Mouse (Mus musculus): ENCODE measurements around the gene Arid4b. TPM values are rescaled to one million over a fixed set of nuclear protein-coding genes. Genes with fewer than 3 reads are reported as not detected.

Gene Arid4b
- polyA plus RNA-seq, 1 experiment from 2014 or later = 96.0 TPM

- H3K4me1 ChIP-seq = peaks cover 16% of the 10 kb centered on the region
- H3K4me2 ChIP-seq = no peak overlapping the region
- no peak overlapping the region for H3K4me3 ChIP-seq (replicated peaks)
- ATAC-seq (ENCODE audit: low FRiP score) = no peak
- no peak overlapping the region for H3K27ac ChIP-seq
- H3K36me3 ChIP-seq (replicated peaks) = no peaks in the 10 kb centered on the region
- no peaks in the 10 kb centered on the region for H3K9me3 ChIP-seq
- 95% methylated on average over 2 of the region's 2 CpGs for WGBS
- H3K27me3 ChIP-seq = no peaks in the 10 kb centered on the region
- H3K9ac ChIP-seq = no peak overlapping the region
Measured at GRCm38 (mm10) chr13:14115805-14116204, 52.8 kb downstream of the Arid4b start.

- ATAC-seq (ENCODE audit: low FRiP score) = no peak
Measured at GRCm38 (mm10) chr13:14131651-14132050, 68.6 kb downstream of the Arid4b start.

GRCm38 (mm10) chr13:14142294-14142966, 79.4 kb downstream of the Arid4b start:
- no peak for ATAC-seq (ENCODE audit: low FRiP score)
- no peak overlapping the region for H3K9ac ChIP-seq
- 92% methylated on average over 2 of the region's 2 CpGs for WGBS
- H3K4me3 ChIP-seq (replicated peaks) = no peak overlapping the region
- peaks cover 12% of the 10 kb centered on the region for H3K36me3 ChIP-seq (replicated peaks)
- no peak overlapping the region for H3K4me2 ChIP-seq
- no peaks in the 10 kb centered on the region for H3K4me1 ChIP-seq
- no peaks in the 10 kb centered on the region for H3K27me3 ChIP-seq
- H3K9me3 ChIP-seq = no peaks in the 10 kb centered on the region
- H3K27ac ChIP-seq = no peak overlapping the region

More at GRCm38 (mm10) chr13:14131651-14132050, 68.6 kb downstream of the Arid4b start:
- Histone ChIP-seq H3K27me3 (no peaks in the 10 kb centered on the region), H3K4me2 (no peak overlapping the region), H3K36me3 (replicated peaks) (peaks cover 24% of the 10 kb centered on the region), H3K4me1 (no peaks in the 10 kb centered on the region), H3K4me3 (replicated peaks) (no peak overlapping the region), H3K9me3 (no peaks in the 10 kb centered on the region), H3K27ac (no peak overlapping the region), H3K9ac (no peak overlapping the region)
- 46% methylated on average over 1 of the region's 1 CpGs for WGBS

- ATAC-seq (ENCODE audit: low FRiP score) = no peak
Measured at GRCm38 (mm10) chr13:14177989-14178388, 115.0 kb downstream of the Arid4b start.

GRCm38 (mm10) chr13:14179669-14180068, 116.6 kb downstream of the Arid4b start:
- Histone ChIP-seq H3K36me3 (replicated peaks) (0 out of 2 replicates have a peak, but pooled peaks cover 5% of the 10 kb centered on the region), H3K9ac (no peak overlapping the region), H3K4me2 (no peak overlapping the region), H3K27ac (no peak overlapping the region), H3K4me3 (replicated peaks) (no peak overlapping the region), H3K27me3 (no peaks in the 10 kb centered on the region), H3K4me1 (no peaks in the 10 kb centered on the region), H3K9me3 (no peaks in the 10 kb centered on the region)
- 93% methylated on average over 3 of the region's 3 CpGs for WGBS
- no peak for ATAC-seq (ENCODE audit: low FRiP score)

More at GRCm38 (mm10) chr13:14177989-14178388, 115.0 kb downstream of the Arid4b start:
- Histone ChIP-seq H3K27ac (no peak overlapping the region), H3K9ac (no peak overlapping the region), H3K27me3 (no peaks in the 10 kb centered on the region), H3K4me1 (no peaks in the 10 kb centered on the region), H3K9me3 (no peaks in the 10 kb centered on the region), H3K4me2 (no peak overlapping the region), H3K4me3 (replicated peaks) (no peak overlapping the region), H3K36me3 (replicated peaks) (0 out of 2 replicates have a peak, but pooled peaks cover 3% of the 10 kb centered on the region)
- 94% methylated on average over 1 of the region's 1 CpGs for WGBS

GRCm38 (mm10) chr13:14245946-14246345, 182.9 kb downstream of the Arid4b start:
- Histone ChIP-seq H3K4me3 (replicated peaks) (no peak overlapping the region), H3K36me3 (replicated peaks) (no peaks in the 10 kb centered on the region), H3K27me3 (no peaks in the 10 kb centered on the region), H3K9me3 (no peaks in the 10 kb centered on the region), H3K9ac (no peak overlapping the region), H3K27ac (no peak overlapping the region), H3K4me1 (no peaks in the 10 kb centered on the region), H3K4me2 (no peak overlapping the region)
- 49% methylated on average over 2 of the region's 2 CpGs for WGBS
- no peak for ATAC-seq (ENCODE audit: low FRiP score)

Other genes with a start within 250 kb of the Arid4b start
- gene B3galnt2, start 108.8 kb upstream of the Arid4b start, polyA plus RNA-seq (2016; fragmentation: Nextera tagmentation; extraction: Ambion mirVana) = 39.9 and 40.2 TPM in 2 replicates
- 75.8 and 79.3 TPM in 2 replicates for gene Tbce, start 23.6 kb upstream of the Arid4b start, polyA plus RNA-seq (2016; fragmentation: Nextera tagmentation; extraction: Ambion mirVana)
- gene Ggps1, start 256 bp downstream of the Arid4b start, polyA plus RNA-seq (2016; fragmentation: Nextera tagmentation; extraction: Ambion mirVana) = 74.6 and 77.5 TPM in 2 replicates